Mouse (Mus musculus) bone marrow, adult 2 months (tissue): Measurements from ENCODE around the gene Acot11.

Source experiments
- CTCF ChIP-seq: fragments of 200-500 bp; IDR thresholded peaks from 2 replicates; pipeline ENCODE4 v1.5.1; 2011; ENCODE audit warnings: low read length, control low read depth; ENCODE audit not compliant: control insufficient read depth, insufficient read depth
- POLR2A ChIP-seq: fragments of 200-500 bp; IDR thresholded peaks from 2 replicates; pipeline ENCODE4 v1.6.1; 2011; ENCODE audit warnings: low read depth, mild to moderate bottlenecking, control low read depth, low read length, borderline replicate concordance; ENCODE audit not compliant: control insufficient read depth

- TF ChIP-seq CTCF: no peak
- no peak for TF ChIP-seq POLR2A
Observed at GRCm38 (mm10) chr4:106787830-106788229, 17.0 kb downstream of the Acot11 start.
